Mouse (Mus musculus): ENCODE measurements at regions not wholly inside any gene's neighbourhood (a gene's known extent, or its start where the extent isn't known, plus 50 kb on each side); places are given as distances from the start of the nearest gene placed in this dataset.

- H3K27me3 ChIP-seq (ENCODE audit: control insufficient read depth, insufficient read depth, low read length), result no peaks in the 10 kb centered on the region
- no peak overlapping the region for H3K4me3 ChIP-seq (replicated peaks; ENCODE audit: low read length)
- TF ChIP-seq POLR2A (IDR thresholded peaks at IDR 0.05; ENCODE audit: borderline replicate concordance, extremely low read depth, insufficient read depth, insufficient read length), result no peak
- 32% methylated on average over 5 of the region's 5 CpGs for WGBS
- no peaks in the 10 kb centered on the region for H3K4me1 ChIP-seq (ENCODE audit: control insufficient read depth, insufficient read depth, low read length)
- no peaks in the 10 kb centered on the region for H3K9me3 ChIP-seq (ENCODE audit: control insufficient read depth, low read length)
- no peak overlapping the region for H3K9ac ChIP-seq (ENCODE audit: low read depth, low read length, severe bottlenecking)
- H3K4me2 ChIP-seq (replicated peaks; ENCODE audit: low read depth, low read length, severe bottlenecking), result no peak overlapping the region
- no peak overlapping the region for H3K27ac ChIP-seq (replicated peaks; ENCODE audit: low read depth, low read length)
- H3K36me3 ChIP-seq (ENCODE audit: control insufficient read depth, insufficient read depth, low read length), result no peaks in the 10 kb centered on the region
- ATAC-seq (ENCODE audit: low FRiP score, low read depth) (no peak), DNase-seq (ENCODE audit: low spot score) (peak; percentile 44)
Measured at GRCm38 (mm10) chr6:133904501-133904900, 50.9 kb upstream of the Kap start.

- Histone ChIP-seq H3K4me1 (ENCODE audit: control insufficient read depth, insufficient read depth, low read length) (no peaks in the 10 kb centered on the region), H3K4me2 (replicated peaks; ENCODE audit: low read depth, low read length, severe bottlenecking) (no peak overlapping the region), H3K4me3 (replicated peaks; ENCODE audit: low read length) (no peak overlapping the region), H3K27ac (replicated peaks; ENCODE audit: low read depth, low read length) (no peak overlapping the region), H3K9ac (ENCODE audit: low read depth, low read length, severe bottlenecking) (no peak overlapping the region), H3K27me3 (ENCODE audit: control insufficient read depth, insufficient read depth, low read length) (no peaks in the 10 kb centered on the region), H3K36me3 (ENCODE audit: control insufficient read depth, insufficient read depth, low read length) (no peaks in the 10 kb centered on the region), H3K9me3 (ENCODE audit: control insufficient read depth, low read length) (no peaks in the 10 kb centered on the region)
- TF ChIP-seq POLR2A (IDR thresholded peaks at IDR 0.05; ENCODE audit: borderline replicate concordance, extremely low read depth, insufficient read depth, insufficient read length), result no peak
- 95% methylated on average over 7 of the region's 7 CpGs for WGBS
- DNase-seq (ENCODE audit: low spot score) (no peak), ATAC-seq (ENCODE audit: low FRiP score, low read depth) (no peak)
Measured at GRCm38 (mm10) chr6:133934667-133935066, 81.1 kb upstream of the Kap start.

- Histone ChIP-seq H3K4me2 (replicated peaks; ENCODE audit: low read depth, low read length, severe bottlenecking) (no peak overlapping the region), H3K4me1 (ENCODE audit: control insufficient read depth, insufficient read depth, low read length) (no peaks in the 10 kb centered on the region), H3K4me3 (replicated peaks; ENCODE audit: low read length) (no peak overlapping the region), H3K27me3 (ENCODE audit: control insufficient read depth, insufficient read depth, low read length) (no peaks in the 10 kb centered on the region), H3K9ac (ENCODE audit: low read depth, low read length, severe bottlenecking) (no peak overlapping the region), H3K9me3 (ENCODE audit: control insufficient read depth, low read length) (no peaks in the 10 kb centered on the region), H3K36me3 (ENCODE audit: control insufficient read depth, insufficient read depth, low read length) (no peaks in the 10 kb centered on the region), H3K27ac (replicated peaks; ENCODE audit: low read depth, low read length) (no peak overlapping the region)
- ATAC-seq (ENCODE audit: low FRiP score, low read depth) (no peak), DNase-seq (ENCODE audit: low spot score) (no peak)
- WGBS, result 89% methylated on average over 2 of the region's 2 CpGs
- no peak for TF ChIP-seq POLR2A (IDR thresholded peaks at IDR 0.05; ENCODE audit: borderline replicate concordance, extremely low read depth, insufficient read depth, insufficient read length)
Measured at GRCm38 (mm10) chr6:133935671-133936070, 82.1 kb upstream of the Kap start.

GRCm38 (mm10) chr6:133959902-133960634, 75.4 kb upstream of the Etv6 start:
- 81% methylated on average over 11 of the region's 11 CpGs for WGBS
- Histone ChIP-seq H3K4me3 (replicated peaks; ENCODE audit: low read length) (no peak overlapping the region), H3K9me3 (ENCODE audit: control insufficient read depth, low read length) (no peaks in the 10 kb centered on the region), H3K4me2 (replicated peaks; ENCODE audit: low read depth, low read length, severe bottlenecking) (no peak overlapping the region), H3K9ac (ENCODE audit: low read depth, low read length, severe bottlenecking) (no peak overlapping the region), H3K36me3 (ENCODE audit: control insufficient read depth, insufficient read depth, low read length) (no peaks in the 10 kb centered on the region), H3K4me1 (ENCODE audit: control insufficient read depth, insufficient read depth, low read length) (no peaks in the 10 kb centered on the region), H3K27ac (replicated peaks; ENCODE audit: low read depth, low read length) (no peak overlapping the region), H3K27me3 (ENCODE audit: control insufficient read depth, insufficient read depth, low read length) (no peaks in the 10 kb centered on the region)
- ATAC-seq (ENCODE audit: low FRiP score, low read depth), result no peak
- no peak for TF ChIP-seq POLR2A (IDR thresholded peaks at IDR 0.05; ENCODE audit: borderline replicate concordance, extremely low read depth, insufficient read depth, insufficient read length)
- no peak for DNase-seq (ENCODE audit: low spot score)

GRCm38 (mm10) chr6:133960713-133961112, 74.8 kb upstream of the Etv6 start:
- H3K36me3 ChIP-seq (ENCODE audit: control insufficient read depth, insufficient read depth, low read length), result no peaks in the 10 kb centered on the region
- no peaks in the 10 kb centered on the region for H3K27me3 ChIP-seq (ENCODE audit: control insufficient read depth, insufficient read depth, low read length)
- no peak overlapping the region for H3K27ac ChIP-seq (replicated peaks; ENCODE audit: low read depth, low read length)
- no peak overlapping the region for H3K9ac ChIP-seq (ENCODE audit: low read depth, low read length, severe bottlenecking)
- TF ChIP-seq POLR2A (IDR thresholded peaks at IDR 0.05; ENCODE audit: borderline replicate concordance, extremely low read depth, insufficient read depth, insufficient read length), result no peak
- ATAC-seq (ENCODE audit: low FRiP score, low read depth) (peak; percentile 57; the same call in 1 of the 2 replicates), DNase-seq (ENCODE audit: low spot score) (peak; percentile 85)
- no peaks in the 10 kb centered on the region for H3K4me1 ChIP-seq (ENCODE audit: control insufficient read depth, insufficient read depth, low read length)
- no peak overlapping the region for H3K4me3 ChIP-seq (replicated peaks; ENCODE audit: low read length)
- no peaks in the 10 kb centered on the region for H3K9me3 ChIP-seq (ENCODE audit: control insufficient read depth, low read length)
- H3K4me2 ChIP-seq (replicated peaks; ENCODE audit: low read depth, low read length, severe bottlenecking), result no peak overlapping the region
- 28% methylated on average over 7 of the region's 7 CpGs for WGBS

Data from limb, embryonic 14.5 days (tissue).